Mouse (Mus musculus) forebrain, embryonic 11.5 days (tissue): ENCODE measurements at regions not wholly inside any gene's neighbourhood (a gene's known extent, or its start where the extent isn't known, plus 50 kb on each side); places are given as distances from the start of the nearest gene placed in this dataset.

ENCODE experiments used
- ATAC-seq: fragments of 200-750 bp; cut with Nextera tagmentation; replicated peaks from 2 replicates; pipeline ENCODE4 v1.8.0; 2017; ENCODE audit warnings: moderate TSS enrichment; ENCODE audit not compliant: low FRiP score
- DNase-seq: peaks from one replicate; pipeline ENCODE4 v3.0.0-alpha.2; 2017; ENCODE audit warnings: low spot score
- H3K27ac ChIP-seq: fragments of 300-500 bp; sonication (generic); 2 replicates; pipeline ENCODE4 v1.5.1; 2014; ENCODE audit warnings: low read depth, low read length
- H3K27me3 ChIP-seq: fragments of 300-500 bp; sonication (generic); 2 replicates; pipeline ENCODE4 v1.6.1; 2014; ENCODE audit warnings: mild to moderate bottlenecking, low read length, mixed read lengths; ENCODE audit not compliant: control insufficient read depth, insufficient read depth
- H3K36me3 ChIP-seq: fragments of 300-500 bp; sonication (generic); 2 replicates; pipeline ENCODE4 v1.6.1; 2014; ENCODE audit warnings: mild to moderate bottlenecking, low read length, moderate library complexity, mixed read lengths; ENCODE audit not compliant: control insufficient read depth, insufficient read depth
- H3K4me1 ChIP-seq: fragments of 300-500 bp; sonication (generic); replicated peaks from 2 replicates; pipeline ENCODE4 v1.6.1; 2014; ENCODE audit warnings: low read length, mixed read lengths; ENCODE audit not compliant: control insufficient read depth, insufficient read depth
- H3K4me2 ChIP-seq: fragments of 300-500 bp; sonication (generic); 2 replicates; pipeline ENCODE4 v1.6.1; 2014; ENCODE audit warnings: low read depth, mild to moderate bottlenecking, low read length, moderate library complexity, mixed read lengths; ENCODE audit not compliant: severe bottlenecking
- H3K4me3 ChIP-seq: fragments of 300-500 bp; sonication (generic); 2 replicates; pipeline ENCODE4 v1.5.1; 2014; ENCODE audit warnings: low read depth, low read length
- H3K9ac ChIP-seq: fragments of 300-500 bp; sonication (generic); 2 replicates; pipeline ENCODE4 v1.6.1; 2014; ENCODE audit warnings: low read length
- H3K9me3 ChIP-seq: fragments of 300-500 bp; sonication (generic); 2 replicates; pipeline ENCODE4 v1.6.1; 2016; ENCODE audit warnings: low read length, mixed read lengths; ENCODE audit not compliant: control insufficient read depth
- WGBS: fragments of 180-500 bp; shearing (Covaris S2); extraction: QIAGEN DNeasy Blood & Tissue Kit; methylation state at CpG from one replicate; pipeline ENCODE4 v1.1.7; 2014; 5-methylcytosine and 5-hydroxymethylcytosine counted together

DNA sequence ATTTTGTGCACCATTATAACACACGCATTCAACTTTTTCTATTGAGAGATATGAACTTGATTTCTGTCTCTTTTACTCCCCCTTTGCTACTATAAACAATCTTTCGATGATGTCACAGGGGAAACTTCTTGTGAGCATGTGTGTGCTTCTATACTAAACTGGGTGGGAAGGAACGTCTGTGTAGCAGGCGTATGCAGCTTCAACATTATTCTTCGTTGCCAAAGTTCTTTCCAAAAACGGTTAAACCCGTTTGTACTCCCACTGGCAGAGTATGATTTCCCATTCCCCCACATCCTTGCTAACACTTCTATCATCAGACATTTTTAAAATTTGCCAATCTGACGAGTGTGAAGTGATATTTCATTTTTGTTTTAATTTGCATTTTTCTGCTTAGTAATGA lies 331.1 kb downstream of the Igsf11 start:
- ATAC-seq = no peak
- Histone ChIP-seq H3K4me2 (no peak overlapping the region), H3K4me3 (no peak overlapping the region), H3K4me1 (no peaks in the 10 kb centered on the region), H3K36me3 (no peaks in the 10 kb centered on the region), H3K9ac (no peak overlapping the region), H3K27me3 (no peaks in the 10 kb centered on the region), H3K27ac (no peak overlapping the region), H3K9me3 (no peaks in the 10 kb centered on the region)
- WGBS = 89% methylated on average over 8 of the region's 8 CpGs
- no peak for DNase-seq

DNA sequence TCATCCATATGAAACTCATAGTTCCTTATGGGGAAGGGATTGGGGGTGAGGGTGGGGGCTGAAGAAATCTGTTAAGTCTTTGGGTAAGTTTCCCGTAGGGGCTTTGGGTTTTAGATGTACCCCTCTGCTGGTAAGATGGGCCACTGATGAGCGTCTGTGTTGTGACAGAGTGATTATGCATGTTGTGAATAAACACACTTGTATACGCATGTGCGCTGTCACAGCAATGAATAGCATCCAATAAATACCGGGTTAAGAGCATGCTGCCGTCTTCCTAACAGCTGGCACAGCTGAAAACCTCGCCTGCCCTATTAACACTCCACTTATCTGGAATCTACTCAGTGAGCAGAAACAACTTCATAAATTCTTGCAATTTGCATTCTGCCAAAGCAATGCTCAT lies 337.0 kb downstream of the Igsf11 start:
- Histone ChIP-seq H3K4me3 (no peak overlapping the region), H3K4me1 (peaks cover 1% of the 10 kb centered on the region; the same call in 1 of the 2 replicates), H3K9ac (no peak overlapping the region), H3K27me3 (no peaks in the 10 kb centered on the region), H3K27ac (no peak overlapping the region), H3K4me2 (no peak overlapping the region), H3K36me3 (no peaks in the 10 kb centered on the region), H3K9me3 (no peaks in the 10 kb centered on the region)
- no peak for DNase-seq
- 75% methylated on average over 7 of the region's 7 CpGs for WGBS
- 0 out of 2 replicates have a peak, but pooled peaks have one; percentile 27 for ATAC-seq

DNA sequence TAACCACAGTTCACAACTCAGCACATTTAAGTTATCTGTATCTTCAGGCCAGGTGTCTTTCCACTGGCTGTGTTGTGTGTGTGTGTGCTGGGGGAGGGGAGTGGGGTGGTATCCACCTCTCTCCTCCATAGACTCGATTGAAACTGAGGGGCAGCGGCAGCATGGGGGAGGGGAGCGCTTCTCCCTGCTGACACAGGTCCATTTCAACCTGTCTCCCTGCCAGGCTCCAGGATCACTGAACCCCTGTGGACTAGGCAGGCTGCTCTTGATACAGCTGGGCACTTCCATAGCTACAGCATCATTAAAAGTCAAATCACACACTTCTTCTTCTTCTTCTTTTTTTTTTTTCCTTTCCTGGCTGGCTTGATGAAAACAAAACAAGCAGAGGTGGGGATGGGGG lies 338.0 kb downstream of the Igsf11 start:
- WGBS = 14% methylated on average over 3 of the region's 3 CpGs
- H3K27me3 ChIP-seq = no peaks in the 10 kb centered on the region
- no peaks in the 10 kb centered on the region for H3K9me3 ChIP-seq
- no peak overlapping the region for H3K9ac ChIP-seq
- ATAC-seq (no peak), DNase-seq (no peak)
- H3K4me1 ChIP-seq = peaks cover 1% of the 10 kb centered on the region; the same call in 1 of the 2 replicates
- H3K4me3 ChIP-seq = no peak overlapping the region
- H3K4me2 ChIP-seq = no peak overlapping the region
- no peaks in the 10 kb centered on the region for H3K36me3 ChIP-seq
- no peak overlapping the region for H3K27ac ChIP-seq

DNA sequence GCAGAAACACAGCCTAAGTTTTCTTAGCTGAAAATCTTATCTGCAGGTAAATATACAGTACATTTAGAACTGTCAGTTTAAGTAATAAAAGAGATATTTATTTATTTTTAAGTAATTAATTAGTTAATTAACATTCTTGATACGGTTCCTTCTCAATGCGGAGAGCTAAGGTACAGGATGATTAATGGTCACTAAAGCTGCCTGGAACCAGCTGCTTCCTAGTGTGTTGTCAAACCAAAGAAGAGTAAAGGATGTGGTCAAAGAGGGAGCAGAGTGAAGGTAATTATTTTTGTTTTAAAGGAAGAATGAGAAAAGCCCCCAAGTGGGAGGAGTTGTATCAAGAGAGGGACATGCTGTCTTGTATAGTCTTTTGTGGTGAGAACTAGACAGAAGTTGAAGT lies 341.8 kb downstream of the Igsf11 start:
- H3K36me3 ChIP-seq = no peaks in the 10 kb centered on the region
- H3K4me1 ChIP-seq = peaks cover 1% of the 10 kb centered on the region; the same call in 1 of the 2 replicates
- H3K4me2 ChIP-seq = no peak overlapping the region
- no peak overlapping the region for H3K9ac ChIP-seq
- H3K27ac ChIP-seq = no peak overlapping the region
- no peaks in the 10 kb centered on the region for H3K27me3 ChIP-seq
- H3K9me3 ChIP-seq = no peaks in the 10 kb centered on the region
- ATAC-seq = no peak
- WGBS = 82% methylated on average over 2 of the region's 2 CpGs
- no peak overlapping the region for H3K4me3 ChIP-seq
- DNase-seq = no peak

DNA sequence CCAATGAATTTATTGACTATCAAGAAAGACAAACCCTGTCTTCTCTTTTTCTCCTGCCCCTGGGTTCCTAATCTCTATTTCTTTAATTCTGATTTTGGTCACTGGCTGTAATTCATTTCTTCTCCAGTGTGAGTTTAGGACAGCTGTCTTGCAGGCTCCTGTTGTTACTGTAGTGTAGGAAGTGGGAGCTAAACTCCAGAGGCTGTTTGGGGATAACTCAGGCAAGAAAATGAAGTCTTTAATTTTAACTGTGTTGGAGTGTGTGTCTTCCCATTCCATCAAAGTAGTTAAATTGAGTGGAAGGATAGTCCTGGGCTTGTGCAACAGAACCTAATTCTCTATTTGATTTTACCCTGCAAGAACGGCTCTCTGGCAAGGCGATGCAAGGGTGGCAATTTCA lies 381.0 kb downstream of the Igsf11 start:
- Histone ChIP-seq H3K27ac (no peak overlapping the region), H3K27me3 (no peaks in the 10 kb centered on the region), H3K9me3 (no peaks in the 10 kb centered on the region), H3K9ac (no peak overlapping the region), H3K36me3 (no peaks in the 10 kb centered on the region), H3K4me2 (no peak overlapping the region), H3K4me1 (no peaks in the 10 kb centered on the region), H3K4me3 (no peak overlapping the region)
- 87% methylated on average over 2 of the region's 2 CpGs for whole genome bisulfite sequencing
- no peak for DNase-seq
- ATAC-seq = no peak

DNA sequence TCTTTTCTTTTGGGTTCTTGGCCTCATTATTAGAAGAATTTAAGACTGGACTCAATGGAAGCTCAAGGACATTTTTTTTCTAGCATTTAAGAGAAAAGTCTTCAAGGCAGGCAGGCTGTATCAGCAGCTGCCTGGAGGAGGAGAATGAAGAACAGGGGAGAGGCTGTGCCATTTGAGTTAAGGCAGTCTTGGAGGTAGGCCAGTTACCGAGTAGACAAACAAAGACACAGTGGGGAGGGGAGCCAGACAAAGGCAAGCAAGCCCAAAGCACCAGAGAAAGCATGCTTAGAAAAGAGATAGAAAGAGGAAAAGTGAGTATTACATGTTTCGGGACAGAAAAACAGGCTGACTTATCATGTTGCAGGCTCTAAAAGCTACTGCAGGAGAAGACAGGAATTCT lies 392.0 kb downstream of the Igsf11 start:
- WGBS = 15% methylated on average over 2 of the region's 2 CpGs
- Histone ChIP-seq H3K9me3 (no peaks in the 10 kb centered on the region), H3K4me3 (no peak overlapping the region), H3K36me3 (no peaks in the 10 kb centered on the region), H3K27ac (no peak overlapping the region), H3K4me1 (no peaks in the 10 kb centered on the region), H3K4me2 (no peak overlapping the region), H3K27me3 (no peaks in the 10 kb centered on the region), H3K9ac (no peak overlapping the region)
- no peak for DNase-seq
- ATAC-seq = 0 out of 2 replicates have a peak, but pooled peaks have one; percentile 42

DNA sequence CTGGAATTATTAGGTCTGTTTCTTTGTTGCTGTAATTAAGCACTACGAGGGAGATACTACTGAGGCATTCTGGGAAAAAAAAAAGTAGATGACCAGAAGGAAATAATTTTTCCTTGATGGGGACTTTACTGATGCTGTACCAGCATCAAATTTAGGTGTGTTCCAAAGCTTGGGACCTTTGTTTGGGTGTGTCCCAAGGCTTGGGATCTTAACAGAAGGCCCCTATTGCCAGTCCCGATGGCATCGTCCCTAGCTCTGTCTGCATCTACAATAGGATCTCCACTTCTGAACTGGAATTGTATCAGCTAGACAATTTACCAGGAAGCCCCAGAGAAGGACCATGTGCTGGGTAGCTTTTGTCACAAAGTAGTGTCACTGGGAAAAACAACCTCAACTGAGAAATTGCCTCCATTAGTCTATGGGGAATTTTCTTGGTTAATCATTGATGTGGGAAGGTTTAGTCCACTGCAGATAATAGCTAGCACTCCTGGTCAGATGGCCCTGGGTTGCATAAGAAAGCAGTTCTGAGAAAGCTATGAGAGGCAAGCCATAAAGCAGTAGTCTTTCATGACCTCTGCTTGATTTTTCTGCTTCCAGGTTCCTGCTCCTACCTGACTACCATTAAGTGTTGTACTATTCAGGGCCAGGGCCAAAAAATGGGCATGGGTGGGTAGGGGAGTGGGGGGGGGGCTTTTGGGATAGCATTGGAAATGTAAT lies 392.7 kb downstream of the Igsf11 start:
- H3K27ac ChIP-seq = no peak overlapping the region
- ATAC-seq = no peak
- H3K27me3 ChIP-seq = no peaks in the 10 kb centered on the region
- no peak overlapping the region for H3K4me3 ChIP-seq
- H3K4me1 ChIP-seq = no peaks in the 10 kb centered on the region
- DNase-seq = no peak
- H3K36me3 ChIP-seq = no peaks in the 10 kb centered on the region
- H3K4me2 ChIP-seq = no peak overlapping the region
- H3K9ac ChIP-seq = no peak overlapping the region
- WGBS = 81% methylated on average over 3 of the region's 3 CpGs
- H3K9me3 ChIP-seq = no peaks in the 10 kb centered on the region

DNA sequence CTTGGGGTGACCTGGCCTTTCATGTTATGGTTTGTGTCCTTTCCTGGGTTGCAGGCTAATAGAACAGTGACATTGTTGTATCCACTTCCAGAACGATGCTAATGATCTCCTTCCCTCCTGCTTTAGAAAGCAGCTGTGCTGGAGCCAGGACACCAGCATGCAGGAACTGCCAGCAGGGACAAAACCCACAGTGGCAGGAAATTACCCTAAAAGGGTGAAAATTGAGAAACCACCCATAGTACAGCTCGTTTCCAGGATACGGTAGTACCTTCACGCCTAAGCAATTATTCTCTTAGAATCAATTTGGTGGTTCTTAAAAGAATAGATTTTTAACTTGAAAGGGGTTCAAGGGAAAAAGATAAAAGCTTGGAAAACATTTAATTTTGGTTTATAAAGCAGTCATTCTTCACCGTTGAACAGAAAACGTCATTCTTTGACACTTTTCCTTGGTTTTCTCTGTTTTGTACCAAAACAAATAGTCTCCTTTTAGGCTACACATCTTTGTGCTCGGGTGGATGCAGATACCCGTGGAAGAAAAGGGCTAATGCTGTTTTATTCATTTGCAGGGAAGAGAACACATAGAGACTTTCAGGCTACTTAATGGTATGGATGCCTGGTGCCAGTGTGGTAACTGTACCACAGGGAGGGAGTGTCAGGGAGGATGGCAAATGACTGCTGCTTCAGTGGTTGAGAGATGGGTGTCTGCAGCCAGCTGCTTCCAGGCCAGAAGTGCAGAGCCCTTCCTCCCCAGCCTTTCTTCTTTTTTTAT lies 394.5 kb downstream of the Igsf11 start:
- Histone ChIP-seq H3K4me2 (no peak overlapping the region), H3K4me1 (no peaks in the 10 kb centered on the region), H3K4me3 (no peak overlapping the region), H3K9me3 (no peaks in the 10 kb centered on the region), H3K36me3 (no peaks in the 10 kb centered on the region), H3K27ac (no peak overlapping the region), H3K9ac (no peak overlapping the region), H3K27me3 (no peaks in the 10 kb centered on the region)
- ATAC-seq (peak; percentile 53; the same call in 1 of the 2 replicates), DNase-seq (no peak)
- 35% methylated on average over 8 of the region's 8 CpGs for WGBS
